Mouse (Mus musculus) megakaryocyte, embryonic 14.5 days (primary cell): ENCODE measurements around the gene Gm17509. TPM values are rescaled to one million over a fixed set of nuclear protein-coding genes. Genes with fewer than 3 reads are reported as not detected.
"Not testable (repeated sequence)": the region's sequence is repeated elsewhere in the genome, so short reads cannot be mapped to it uniquely, and the experiment has no call there.

Experiments
- H3K27me3 ChIP-seq: replicated peaks from 2 replicates; pipeline ENCODE3; 2012; ENCODE audit warnings: inconsistent platforms
- H3K36me3 ChIP-seq: replicated peaks from 2 replicates; pipeline ENCODE3; 2012; ENCODE audit warnings: low read length, inconsistent platforms, mixed read lengths
- H3K4me1 ChIP-seq: 2 replicates; pipeline ENCODE4 v1.6.1; 2012; ENCODE audit warnings: inconsistent platforms
- H3K4me3 ChIP-seq: replicated peaks from 2 replicates; pipeline ENCODE3; 2012; ENCODE audit warnings: moderate library complexity, mild to moderate bottlenecking, inconsistent platforms
- H3K9me3 ChIP-seq: 2 replicates; pipeline ENCODE4 v1.6.1; 2012; ENCODE audit warnings: inconsistent platforms
- FLI1 ChIP-seq: IDR thresholded peaks from 2 replicates; pipeline ENCODE4 v1.6.1; 2012; ENCODE audit warnings: low read length, inconsistent platforms, mixed read lengths
- GATA1 ChIP-seq: IDR thresholded peaks from 3 replicates; pipeline ENCODE4 v1.6.1; 2012; ENCODE audit warnings: mixed read lengths, low read length, inconsistent platforms, borderline replicate concordance
- polyA plus RNA-seq: library from polyadenylated mRNA; stranded (reverse); fragments of >175 nt; gene quantifications from 2 replicates; pipeline ENCODE4 v1.2.3, GENCODE M21; 2012; ENCODE audit warnings: low replicate concordance; ENCODE audit not compliant: insufficient read depth

Gene Gm17509
- polyA plus RNA-seq, 1 experiment, result 0.03 TPM

GRCm38 (mm10) chr13:117185329-117185728 lies 35.5 kb downstream of the Gm17509 start:
- no peak for TF ChIP-seq GATA1
- TF ChIP-seq FLI1, result no peak
- H3K27me3 ChIP-seq, result no peaks in the 10 kb centered on the region
- no peaks in the 10 kb centered on the region for H3K36me3 ChIP-seq
- no peaks in the 10 kb centered on the region for H3K9me3 ChIP-seq
- 0 out of 2 replicates have a peak, but pooled peaks cover 2% of the 10 kb centered on the region for H3K4me1 ChIP-seq
- no peak overlapping the region for H3K4me3 ChIP-seq

GRCm38 (mm10) chr13:117183288-117183687 lies 37.6 kb downstream of the Gm17509 start:
- Histone ChIP-seq H3K4me1 (0 out of 2 replicates have a peak, but pooled peaks cover 2% of the 10 kb centered on the region), H3K4me3 (no peak overlapping the region), H3K27me3 (no peaks in the 10 kb centered on the region), H3K9me3 (no peaks in the 10 kb centered on the region), H3K36me3 (no peaks in the 10 kb centered on the region)
- no peak for TF ChIP-seq FLI1
- no peak for TF ChIP-seq GATA1

GRCm38 (mm10) chr13:117180912-117181311 lies 40.0 kb downstream of the Gm17509 start:
- H3K4me3 ChIP-seq, H3K9me3 ChIP-seq, H3K27me3 ChIP-seq, H3K36me3 ChIP-seq, H3K4me1 ChIP-seq: not testable (repeated sequence)

Other genes starting within 250 kb of the Gm17509 start
- gene Parp8, start 195.5 kb downstream of the Gm17509 start, polyA plus RNA-seq, result 0.58 TPM in 1 of 2 replicates, not detected in the other
- gene Emb, start 12.5 kb downstream of the Gm17509 start, polyA plus RNA-seq, result 14.8 and 19.2 TPM in 2 replicates